Mouse (Mus musculus) erythroblast, embryonic 14.5 days (primary cell): ENCODE data around the gene Fam110a.

Experiments used
- GATA1 ChIP-seq: IDR thresholded peaks from 2 replicates; pipeline ENCODE4 v1.6.1; 2012; ENCODE audit warnings: low read length, inconsistent platforms, mixed read lengths
- TAL1 ChIP-seq: IDR thresholded peaks from 3 replicates; pipeline ENCODE4 v1.6.1; 2012; ENCODE audit warnings: low read length, inconsistent platforms, mixed read lengths

DNA sequence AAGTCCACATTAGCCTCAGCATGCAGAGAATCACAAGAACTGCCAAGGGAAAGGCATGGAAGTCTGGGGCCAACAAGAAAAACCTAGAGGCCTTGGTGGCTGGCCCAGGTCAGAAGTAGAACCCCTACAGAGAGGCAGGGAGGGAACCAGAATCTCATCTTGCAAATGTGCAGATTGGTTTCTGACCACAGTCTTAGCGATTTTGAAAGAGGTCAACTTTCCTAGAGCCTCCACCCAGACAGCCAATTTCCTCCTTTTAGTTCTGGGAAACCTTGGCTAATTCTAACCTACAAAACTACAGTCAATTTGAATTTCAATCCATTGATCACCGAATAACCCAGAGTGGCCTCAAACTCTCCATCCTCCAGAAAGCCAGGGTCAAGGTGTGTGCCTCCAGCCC lies 32.7 kb upstream of the Fam110a start:
- no peak for TF ChIP-seq TAL1
- no peak for TF ChIP-seq GATA1
